Mouse (Mus musculus): ENCODE results near the gene Dhrs9. TPM values are rescaled to one million over a fixed set of nuclear protein-coding genes. Genes with fewer than 3 reads are reported as not detected.
A peak's percentile ranks its signal among the peaks of the same experiment; 100 is the strongest.

Dhrs9 gene
- total RNA-seq, 2 experiments from 2014 or later = 0.78 to 1.4 TPM

- no peak for DNase-seq (ENCODE audit: low spot score in 2 of 2)
These were observed 34.8 kb downstream of the Dhrs9 start for GRCm38 (mm10) chr2:69415070-69415469.

GRCm38 (mm10) chr2:69418294-69418881 lies 38.1 kb downstream of the Dhrs9 start:
- DNase-seq (ENCODE audit: low spot score in 2 of 2) = no peak

- no peak for DNase-seq (ENCODE audit: low spot score in 2 of 2)
These were observed 44.6 kb downstream of the Dhrs9 start for GRCm38 (mm10) chr2:69424829-69425228.

GRCm38 (mm10) chr2:69426081-69426480 lies 45.8 kb downstream of the Dhrs9 start:
- no peak for DNase-seq (ENCODE audit: low spot score in 2 of 2)

GRCm38 (mm10) chr2:69427141-69427540 lies 46.9 kb downstream of the Dhrs9 start:
- no peak for DNase-seq (ENCODE audit: low spot score in 2 of 2)

GRCm38 (mm10) chr2:69428116-69428515 lies 47.9 kb downstream of the Dhrs9 start:
- DNase-seq (ENCODE audit: low spot score in 2 of 2) = peak; percentile 26 to 31

- DNase-seq (ENCODE audit: low spot score in 2 of 2) = no peak
These were observed 61.4 kb downstream of the Dhrs9 start for GRCm38 (mm10) chr2:69441656-69442055.

GRCm38 (mm10) chr2:69445896-69446472 lies 65.7 kb downstream of the Dhrs9 start:
- no peak for DNase-seq (ENCODE audit: low spot score in 2 of 2)

GRCm38 (mm10) chr2:69448581-69448980 lies 68.3 kb downstream of the Dhrs9 start:
- DNase-seq (ENCODE audit: low spot score in 2 of 2) = no peak

- no peak for DNase-seq (ENCODE audit: low spot score in 2 of 2)
These were observed 70.9 kb downstream of the Dhrs9 start for GRCm38 (mm10) chr2:69451128-69451527.

Other genes starting within 250 kb of the Dhrs9 start
- gene Nostrin, start 244.6 kb upstream of the Dhrs9 start, total RNA-seq (2021) = 10 to 100 TPM in 1 of 2 experiments, 1 to 10 TPM in 1; 7.2 to 10.7 TPM
- gene Spc25, start 174.3 kb upstream of the Dhrs9 start, total RNA-seq (2021) = 10 to 100 TPM; 25.4 to 27.7 TPM
- 1 to 10 TPM in 1 of 2 experiments, not detected in 1; 5.2 TPM for gene G6pc2, start 169.4 kb upstream of the Dhrs9 start, total RNA-seq (2021)
- 10 to 100 TPM in 1 of 2 experiments, under 1 TPM in 1; 0.34 to 16.5 TPM for gene Abcb11, start 37.8 kb upstream of the Dhrs9 start, total RNA-seq (2021)
- 10 to 100 TPM in 1 of 2 experiments, 1 to 10 TPM in 1; 2.0 to 40.1 TPM for gene Lrp2, start 205.6 kb downstream of the Dhrs9 start, total RNA-seq (2021)

Data from adrenal gland, postnatal 4 days (tissue).